Mouse (Mus musculus): ENCODE results near the gene Ifna7.
A peak's percentile ranks its signal among the peaks of the same experiment; 100 is the strongest.

Ifna7 gene

DNA sequence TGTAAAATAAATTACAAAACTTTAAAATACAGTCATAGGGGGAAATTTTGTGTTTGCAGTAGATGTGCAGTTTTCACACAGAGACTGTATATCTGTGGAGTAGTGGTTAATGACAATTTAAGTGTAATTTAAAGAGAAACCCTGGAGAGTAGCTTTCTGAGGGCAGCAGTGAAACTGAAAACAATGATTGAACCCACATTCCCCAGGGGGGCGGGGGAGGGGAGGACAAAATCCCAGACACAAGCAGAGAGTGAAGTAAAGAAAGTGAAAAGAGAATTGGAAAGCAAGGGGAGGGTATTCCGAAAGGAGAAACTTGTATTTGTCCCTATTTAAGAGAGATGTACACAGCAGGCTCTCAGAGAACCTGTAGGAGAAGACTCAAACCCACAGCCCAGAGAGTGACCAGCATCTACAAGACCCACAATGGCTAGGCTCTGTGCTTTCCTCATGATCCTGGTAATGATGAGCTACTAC lies 25.4 kb downstream of the Ifna7 start, which contains the start of gene Ifna4:
TSS of gene Ifna4 (plus strand) at position 424 of the 474 bp plus-strand sequence.
- no peak for DNase-seq

DNA sequence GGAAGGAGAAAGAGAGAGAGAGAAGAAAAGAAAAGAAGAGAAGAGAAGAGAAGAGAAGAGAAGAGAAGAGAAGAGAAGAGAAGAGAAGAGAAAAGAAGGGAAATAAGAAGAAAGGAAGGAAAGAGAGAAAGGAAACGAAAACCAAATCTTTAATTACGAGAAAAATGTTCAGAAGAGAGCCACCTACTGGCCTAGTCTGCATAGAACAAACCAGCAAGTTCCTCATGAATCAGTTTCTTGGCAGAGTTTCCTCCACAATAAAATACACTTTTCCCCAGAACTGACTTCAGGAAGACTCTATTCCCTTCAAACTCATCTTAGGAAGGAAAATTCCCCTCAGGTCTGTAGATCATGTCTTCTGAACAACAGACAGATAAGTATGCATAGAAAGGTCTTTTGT lies 29.3 kb downstream of the Ifna7 start:
- DNase-seq = no peak

- DNase-seq = no peak
These were observed 33.7 kb downstream of the Ifna7 start, which contains the start of gene Ifna1 for GRCm38 (mm10) chr4:88849698-88850097. TSS of gene Ifna1 (plus strand) at chr4:88850087.

DNA sequence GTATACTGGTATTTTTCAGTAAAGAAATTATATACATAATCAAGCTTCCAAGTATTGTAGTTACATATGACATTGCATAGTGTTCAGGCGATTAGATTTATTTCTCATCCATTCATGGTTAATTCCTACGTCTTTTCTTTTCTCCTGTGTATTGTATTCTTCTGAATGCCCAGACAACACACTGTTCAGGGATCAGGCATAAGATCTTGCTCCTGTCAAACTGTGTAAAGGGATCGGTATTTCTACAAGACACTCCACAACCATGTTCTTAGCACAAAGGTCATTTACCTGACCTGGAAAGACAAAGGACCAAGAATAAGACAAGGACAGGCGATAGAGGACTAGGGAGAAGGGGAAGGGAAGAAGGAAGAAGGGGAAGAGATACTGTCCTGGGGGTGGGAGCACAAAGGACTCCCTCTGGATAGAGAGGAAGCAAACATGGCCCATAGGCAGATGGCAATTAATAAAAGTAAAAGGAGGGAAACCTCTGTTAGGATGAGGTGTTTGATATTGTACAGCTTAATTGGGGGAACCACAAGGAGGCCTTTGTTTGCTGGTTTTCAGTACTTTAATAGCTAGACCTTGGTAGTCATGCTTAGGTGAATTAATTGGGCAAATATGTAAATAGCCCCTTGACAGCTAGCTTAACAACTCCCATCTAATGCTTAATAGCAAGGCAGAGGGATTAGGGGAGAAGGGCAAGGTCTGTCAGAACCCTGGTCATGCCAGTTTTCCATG lies 35.2 kb downstream of the Ifna7 start:
- DNase-seq = no peak

DNA sequence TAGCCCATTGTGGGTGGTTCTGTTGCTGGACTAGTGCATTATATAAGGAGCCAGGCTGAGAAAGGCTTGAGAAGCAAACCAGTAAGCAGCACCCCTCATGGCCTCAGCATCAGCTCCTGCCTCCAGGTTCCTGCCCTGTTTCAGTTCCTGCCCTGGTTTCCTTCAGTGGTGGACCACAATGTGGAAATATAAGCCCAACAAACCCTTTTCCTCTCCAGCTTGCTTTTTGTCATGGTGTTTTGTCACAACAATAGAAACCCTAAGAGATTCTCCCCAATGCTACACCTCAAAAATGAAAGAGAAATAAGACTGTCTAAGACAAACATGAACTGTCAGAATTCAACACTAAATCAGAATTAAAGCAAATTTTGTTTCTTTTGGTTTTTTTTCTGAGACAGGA lies 43.2 kb downstream of the Ifna7 start:
- no peak for DNase-seq

GRCm38 (mm10) chr4:88863309-88863708 lies 47.3 kb downstream of the Ifna7 start:
- peak in 1 of 2 experiments; percentile 27 for DNase-seq

DNA sequence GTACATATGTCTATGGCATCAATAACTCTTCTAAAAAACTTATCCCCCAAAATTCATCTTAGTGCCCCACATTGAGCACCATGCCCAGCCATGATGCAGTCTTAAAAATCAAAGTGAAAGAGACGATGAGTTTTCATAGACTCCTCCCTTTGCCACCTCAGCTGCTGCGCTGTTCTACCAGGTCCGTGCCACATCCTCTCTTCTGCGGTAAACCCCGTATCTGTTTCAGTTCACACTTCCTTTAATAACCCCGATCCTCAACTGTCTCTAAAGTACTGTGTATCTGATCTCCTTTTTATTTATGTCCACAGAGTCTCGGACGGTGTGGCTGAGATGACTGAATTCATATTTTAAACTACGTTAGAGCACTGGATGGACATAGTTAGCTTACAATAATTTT lies 48.6 kb downstream of the Ifna7 start:
- DNase-seq = no peak

DNA sequence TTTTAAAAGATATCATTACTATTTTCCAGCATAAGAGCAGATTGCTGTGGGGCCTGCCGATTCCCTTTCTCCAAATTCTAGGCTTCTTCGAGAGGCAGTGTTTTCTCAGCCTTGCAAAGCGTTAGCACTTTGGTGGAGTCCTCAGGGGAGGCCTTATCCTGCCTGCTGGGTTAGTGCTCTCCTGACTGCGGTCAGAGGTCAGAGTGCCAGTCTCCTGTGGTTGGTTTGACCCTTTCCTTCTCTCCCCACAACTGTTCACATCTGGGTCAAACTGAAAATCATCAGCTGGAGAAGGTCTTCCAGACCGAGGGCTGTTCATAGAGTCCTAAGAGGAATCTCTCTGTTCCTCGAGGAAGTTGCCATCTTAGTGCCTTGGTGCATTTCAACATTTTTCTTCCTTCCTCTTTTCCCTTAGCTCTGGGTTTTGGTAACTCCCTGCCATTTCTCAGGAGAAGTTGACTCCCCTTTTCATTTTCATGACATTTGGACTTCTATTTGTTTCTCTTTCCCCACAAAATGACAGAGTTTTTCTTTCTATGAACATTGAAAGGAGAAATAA lies 49.1 kb downstream of the Ifna7 start:
- no peak for DNase-seq
